Mouse (Mus musculus) layer of hippocampus, adult 2 months (tissue): ENCODE measurements at regions not wholly inside any gene's neighbourhood (a gene's known extent, or its start where the extent isn't known, plus 50 kb on each side); places are given as distances from the start of the nearest gene placed in this dataset.
"Not testable (repeated sequence)": the region's sequence is repeated elsewhere in the genome, so short reads cannot be mapped to it uniquely, and the experiment has no call there.

Experiments
- DNase-seq, 2 experiments: peaks; one replicate each; pipeline ENCODE4 v3.0.0; 2022; ENCODE audit warnings: low spot score in 2 of 2
- H3K27ac ChIP-seq: fragments of 200-600 bp; 2 replicates; pipeline ENCODE4 v1.8.1; 2022
- H3K4me3 ChIP-seq: fragments of 200-600 bp; 2 replicates; pipeline ENCODE4 v1.8.1; 2022; ENCODE audit warnings: mild to moderate bottlenecking
- CTCF ChIP-seq: fragments of 200-600 bp; conservative IDR thresholded peaks from 2 replicates; pipeline ENCODE4 v1.8.1; 2022; ENCODE audit warnings: antibody characterized with exemption, mild to moderate bottlenecking, moderate library complexity

GRCm38 (mm10) chr17:48698456-48698855, 233.7 kb upstream of the Lrfn2 start:
- no peak for DNase-seq
- Histone ChIP-seq H3K4me3 (no peak overlapping the region), H3K27ac (no peak overlapping the region)
- no peak for TF ChIP-seq CTCF

GRCm38 (mm10) chr17:48700591-48700990, 231.6 kb upstream of the Lrfn2 start:
- Histone ChIP-seq H3K27ac (no peak overlapping the region), H3K4me3 (no peak overlapping the region)
- no peak for DNase-seq
- TF ChIP-seq CTCF = peak; percentile 48

DNA sequence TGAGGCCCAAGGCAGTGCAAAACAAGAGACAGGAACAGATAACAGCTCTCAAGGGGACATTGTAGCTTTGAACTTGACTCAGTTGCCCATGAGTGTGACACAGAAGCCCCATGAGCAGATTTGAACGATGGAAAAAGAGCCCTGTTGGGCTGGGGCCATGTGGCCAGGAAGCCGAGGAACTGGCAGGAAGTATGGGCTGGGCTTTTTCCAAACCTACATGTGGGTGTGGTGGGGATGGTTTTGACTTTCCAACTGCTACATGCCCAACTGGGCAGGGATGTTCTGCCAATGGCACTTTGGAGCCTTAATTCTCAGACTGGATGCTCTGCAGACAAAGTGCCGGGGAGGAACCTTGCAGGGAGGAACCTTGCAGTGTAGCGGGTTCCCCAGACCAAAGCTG, 211.7 kb upstream of the Lrfn2 start:
- Histone ChIP-seq H3K27ac (no peak overlapping the region), H3K4me3 (no peak overlapping the region)
- no peak for DNase-seq
- TF ChIP-seq CTCF = no peak

GRCm38 (mm10) chr17:48723286-48723685, 208.9 kb upstream of the Lrfn2 start:
- no peak for DNase-seq
- no peak overlapping the region for H3K4me3 ChIP-seq
- no peak for TF ChIP-seq CTCF
- H3K27ac ChIP-seq = no peak overlapping the region

DNA sequence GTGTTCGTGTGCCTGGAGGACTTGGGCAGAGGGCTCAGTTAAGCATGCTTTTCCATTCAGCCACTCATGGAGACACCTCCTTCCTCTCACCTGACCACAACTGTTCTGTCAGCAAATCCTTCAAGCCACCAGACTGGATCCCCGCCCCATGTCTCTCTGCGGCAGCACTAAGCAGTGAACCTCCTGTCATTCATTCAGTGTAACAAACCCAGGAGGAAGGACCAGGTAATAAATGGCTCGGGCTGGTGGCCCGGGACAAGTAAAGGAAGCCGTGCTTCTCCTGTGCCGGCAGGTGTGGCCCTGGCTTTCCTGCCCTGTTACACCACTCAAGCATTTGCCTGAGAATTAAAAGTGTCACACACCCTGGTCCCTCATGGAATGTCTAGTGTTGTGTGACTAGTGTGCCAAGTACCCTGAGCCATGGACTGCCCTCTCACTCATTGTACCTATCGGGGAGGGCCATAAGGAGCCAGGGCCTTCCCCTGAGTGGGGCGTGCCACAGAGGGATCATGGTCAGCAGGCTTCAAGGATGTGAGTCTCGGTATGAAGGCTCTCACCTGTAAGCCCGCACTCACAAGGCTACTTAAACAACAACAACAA, 207.6 kb upstream of the Lrfn2 start:
- no peak overlapping the region for H3K4me3 ChIP-seq
- no peak overlapping the region for H3K27ac ChIP-seq
- no peak for DNase-seq
- no peak for TF ChIP-seq CTCF

DNA sequence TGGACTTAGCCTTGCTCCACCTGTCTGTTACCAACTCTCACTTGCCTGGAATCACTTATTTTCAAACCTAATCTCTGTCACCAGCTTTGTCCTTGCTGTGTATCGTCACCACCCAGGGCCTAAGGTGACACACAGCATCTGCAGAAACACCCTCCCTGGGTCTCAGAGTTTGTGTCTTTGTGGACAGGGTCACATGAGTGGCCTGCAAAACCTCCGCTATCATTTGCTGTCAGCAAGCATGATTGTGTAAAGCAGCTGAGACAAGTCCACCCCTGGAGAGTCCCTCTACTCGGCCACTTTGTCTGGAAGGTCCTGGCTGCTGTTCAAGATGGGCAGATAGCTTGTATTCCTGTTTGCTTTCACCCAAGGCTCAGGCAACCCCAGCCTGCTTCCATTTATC, 205.7 kb upstream of the Lrfn2 start:
- DNase-seq = no peak
- no peak overlapping the region for H3K4me3 ChIP-seq
- TF ChIP-seq CTCF = no peak
- H3K27ac ChIP-seq = no peak overlapping the region

DNA sequence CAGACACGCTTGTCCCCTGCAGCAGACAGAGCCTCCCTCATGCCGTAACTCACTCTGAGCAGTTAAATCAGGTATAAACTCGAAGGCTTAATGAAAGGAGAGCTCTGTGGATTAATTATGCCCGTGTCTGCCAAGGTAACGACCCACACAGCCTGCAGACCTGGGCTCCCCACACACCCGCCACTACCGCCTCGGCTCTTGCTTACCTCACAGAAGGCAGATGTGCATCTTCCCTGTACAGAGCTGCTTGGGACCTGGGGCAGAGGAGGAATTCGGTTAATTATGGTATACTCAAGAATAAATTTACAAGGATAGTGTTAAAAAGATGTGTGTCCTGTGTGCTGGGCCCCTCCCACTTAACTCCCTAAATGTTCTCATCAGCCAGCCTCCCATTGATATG, 198.4 kb upstream of the Lrfn2 start:
- no peak for DNase-seq
- H3K27ac ChIP-seq = no peak overlapping the region

DNA sequence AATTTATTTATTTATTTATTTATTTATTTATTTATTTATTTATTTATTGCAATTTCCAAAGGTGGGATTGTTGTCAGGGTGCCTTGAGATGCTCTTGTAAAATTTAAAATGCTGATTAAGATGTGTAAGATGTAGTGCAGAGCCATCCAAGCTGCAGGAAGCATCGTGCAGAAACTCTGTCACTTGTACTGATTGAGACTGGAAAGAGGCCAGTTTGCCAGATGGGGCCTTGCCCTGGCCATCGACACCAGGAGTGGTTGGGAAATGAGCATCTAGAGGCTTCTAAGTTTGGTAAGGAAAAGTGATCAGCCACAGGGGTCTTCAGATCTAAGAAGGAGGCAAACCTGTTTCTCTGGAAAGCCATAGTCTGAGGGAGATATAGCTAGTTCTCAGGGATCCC, 195.0 kb upstream of the Lrfn2 start:
- H3K4me3 ChIP-seq, H3K27ac ChIP-seq, DNase-seq: not testable (repeated sequence)

More for the DNA sequence above, 198.4 kb upstream of the Lrfn2 start:
- H3K4me3 ChIP-seq = no peak overlapping the region
- no peak for TF ChIP-seq CTCF

- TF ChIP-seq CTCF = no peak
- no peak for DNase-seq
- H3K4me3 ChIP-seq = no peak overlapping the region
Measured at GRCm38 (mm10) chr17:48738708-48739107, 193.5 kb upstream of the Lrfn2 start.

DNA sequence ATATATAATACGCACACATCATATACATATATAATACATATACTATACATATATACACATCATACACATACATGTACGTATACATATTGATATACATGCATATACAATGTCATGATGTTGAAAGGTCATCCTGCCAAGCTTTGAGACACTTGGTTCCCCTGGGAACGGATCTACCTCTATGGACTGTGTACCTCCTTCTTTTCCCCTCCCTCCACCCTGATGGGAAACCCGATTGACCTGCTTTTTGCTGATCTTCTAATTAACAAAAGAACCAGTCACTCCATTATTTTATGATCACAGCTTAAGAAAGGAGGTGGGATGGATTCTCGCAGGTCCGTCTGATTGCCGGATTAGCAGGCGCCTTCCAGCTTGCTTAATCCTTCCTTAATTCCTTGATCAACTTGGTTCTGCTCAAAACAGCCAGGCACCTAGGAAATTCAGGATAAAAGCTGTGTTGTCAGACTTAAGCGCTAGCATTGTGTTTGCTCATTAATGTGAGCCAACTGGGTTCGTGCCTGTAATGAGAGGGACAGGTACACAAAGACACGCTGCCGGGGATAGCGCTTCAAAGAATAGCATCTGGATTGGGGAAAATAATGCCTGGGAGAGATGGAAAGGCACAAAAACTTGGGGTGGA, 189.3 kb upstream of the Lrfn2 start:
- DNase-seq = no peak
- H3K4me3 ChIP-seq = no peak overlapping the region
- no peak for TF ChIP-seq CTCF
- no peak overlapping the region for H3K27ac ChIP-seq

More at GRCm38 (mm10) chr17:48738708-48739107, 193.5 kb upstream of the Lrfn2 start:
- no peak overlapping the region for H3K27ac ChIP-seq

DNA sequence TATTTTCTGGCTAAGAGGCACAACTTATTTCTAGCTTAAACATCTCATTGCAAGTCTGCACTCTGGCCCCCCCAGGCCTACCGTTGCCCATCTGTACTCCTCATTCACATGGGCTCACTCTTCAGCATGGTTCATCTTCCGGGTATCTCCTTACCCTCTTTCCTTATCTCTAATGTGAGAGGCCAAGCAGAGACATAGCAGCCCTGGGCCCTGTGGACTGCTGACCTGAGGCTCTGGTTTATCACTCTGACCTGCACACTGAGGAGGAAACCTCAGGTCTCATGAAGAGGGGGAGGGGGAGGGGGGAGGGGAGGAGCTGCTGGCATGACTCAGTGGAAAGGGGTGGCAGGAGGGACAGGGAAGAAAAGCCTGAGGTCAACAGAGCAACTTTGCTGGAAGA, 162.1 kb upstream of the Lrfn2 start:
- no peak overlapping the region for H3K27ac ChIP-seq
- no peak for TF ChIP-seq CTCF
- no peak for DNase-seq
- no peak overlapping the region for H3K4me3 ChIP-seq

DNA sequence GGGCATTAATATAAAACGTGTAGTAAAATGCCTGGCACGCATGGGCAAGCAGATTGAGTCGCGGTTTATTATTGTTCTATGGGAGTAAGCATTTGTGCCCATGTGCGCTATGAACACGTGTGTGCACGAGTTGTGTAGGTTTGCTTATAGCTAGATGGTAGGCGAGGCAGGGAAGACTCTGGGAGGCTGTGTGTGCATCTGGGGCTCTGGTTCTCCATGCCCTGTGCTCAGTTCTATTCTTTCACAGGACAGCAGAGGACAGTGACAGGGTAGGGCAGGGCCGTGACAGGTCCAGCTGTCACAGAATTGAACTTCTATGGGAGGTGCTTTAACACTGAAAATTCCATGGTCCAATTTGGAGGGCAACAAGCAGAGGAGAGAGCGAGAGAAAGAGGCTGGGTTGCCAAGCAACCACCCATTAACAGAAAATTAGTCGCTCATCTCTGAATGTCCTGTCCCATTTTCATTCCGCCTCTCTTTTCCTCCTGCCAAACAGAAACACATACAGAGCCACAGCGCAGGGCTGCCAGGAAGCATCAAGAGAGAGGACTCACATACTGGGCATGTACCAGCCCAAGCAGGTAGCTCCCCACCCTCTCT, 160.4 kb upstream of the Lrfn2 start:
- no peak overlapping the region for H3K4me3 ChIP-seq
- peak overlapping the region; percentile 91 for H3K27ac ChIP-seq
- peak; percentile 39 to 68 for DNase-seq
- no peak for TF ChIP-seq CTCF

GRCm38 (mm10) chr17:48774172-48774890, 157.8 kb upstream of the Lrfn2 start:
- Histone ChIP-seq H3K27ac (peak overlapping the region; percentile 18; the same call in 1 of the 2 replicates), H3K4me3 (no peak overlapping the region)
- TF ChIP-seq CTCF = no peak
- no peak for DNase-seq
